In the genomic region with DNA sequence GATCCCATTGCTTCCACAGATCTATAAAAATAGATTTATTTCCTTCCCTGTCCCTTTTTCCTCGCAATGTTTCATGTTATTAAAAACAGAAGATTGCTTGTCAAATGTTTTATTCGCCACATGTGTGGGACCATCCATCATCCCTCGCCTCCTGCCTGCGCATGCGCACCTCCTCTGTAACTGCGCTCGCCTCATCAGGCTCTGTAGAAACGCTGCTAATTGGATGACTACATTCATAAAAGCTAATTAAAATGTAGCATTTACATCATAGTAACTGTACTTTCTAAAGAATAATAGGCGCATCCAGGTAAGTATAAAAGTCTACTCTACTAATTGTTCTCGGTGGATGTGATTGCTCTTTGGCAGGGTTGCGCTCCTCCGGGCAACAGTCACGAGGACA, we compare ENCODE assay signal across 26 mouse cellular contexts. TPM values are rescaled to one million over a fixed set of nuclear protein-coding genes. Genes with fewer than 3 reads are reported as not detected.
DNase-seq lines count a peak whose midpoint lies in the region; ATAC-seq and TF ChIP-seq lines count a peak whose summit lies in the region.
"Had no signal": no experiment of that assay in that cellular context is flagged by ENCODE, and none has a peak within 500 bp of the region (broad histone marks: within the 10 kb centered on the region; RNA-seq: fewer than 3 reads in every experiment).

No protein-coding gene starts in this region.

- no peak overlapping the region for H3K27ac ChIP-seq in kidney, postnatal 0 days
- no peak overlapping the region for H3K27ac ChIP-seq in kidney, embryonic 15.5 days
- H3K27ac ChIP-seq in midbrain, postnatal 0 days (ENCODE audit: low read depth, low read length): no peak overlapping the region
- H3K27ac ChIP-seq in midbrain, embryonic 16.5 days (ENCODE audit: low read length): no peak overlapping the region
- H3K27ac ChIP-seq in forebrain, postnatal 0 days (ENCODE audit: low read depth, low read length): no peak overlapping the region
- H3K27ac ChIP-seq: limb, embryonic 13.5 days; liver, embryonic 13.5 days had no signal

- H3K9ac ChIP-seq in kidney, postnatal 0 days (ENCODE audit: low read depth, low read length): no peak overlapping the region
- no peak overlapping the region for H3K9ac ChIP-seq in kidney, embryonic 15.5 days
- H3K9ac ChIP-seq in midbrain, postnatal 0 days (replicated peaks; ENCODE audit: low read length, poor library complexity, severe bottlenecking): no peak overlapping the region
- no peak overlapping the region for H3K9ac ChIP-seq in midbrain, embryonic 16.5 days (ENCODE audit: low read depth, low read length)
- no peak overlapping the region for H3K9ac ChIP-seq in forebrain, postnatal 0 days
- H3K9ac ChIP-seq: limb, embryonic 13.5 days; liver, embryonic 13.5 days; lung, embryonic 14.5 days had no signal

- no peak for ATAC-seq in kidney, postnatal 0 days (replicated peaks; ENCODE audit: low FRiP score, low read depth)
- ATAC-seq in kidney, embryonic 15.5 days (replicated peaks; ENCODE audit: low FRiP score): no peak
- no peak for ATAC-seq in midbrain, postnatal 0 days (ENCODE audit: low FRiP score)
- no peak for ATAC-seq in midbrain, embryonic 16.5 days
- no peak for ATAC-seq in forebrain, postnatal 0 days
- ATAC-seq: inflammation-experienced regulatory T-cells, adult 6 months had no signal

- peak; percentile 42 for DNase-seq in kidney, postnatal 0 days (ENCODE audit: low spot score)
- peak; percentile 37 for DNase-seq in midbrain, postnatal 0 days (ENCODE audit: low spot score)
- peak; percentile 39 for DNase-seq in forebrain, postnatal 0 days
- DNase-seq in layer of hippocampus, postnatal 14 days (ENCODE audit: low spot score in 2 of 2): peak; percentile 17 to 22
- no peak for DNase-seq in adrenal gland, adult 8-10 months
- DNase-seq: adrenal gland, postnatal 10 days; cerebellum, adult 9-11 months; heart, postnatal 10 days; kidney, adult 8-10 months; liver, embryonic 13.5 days; lung, embryonic 14.5 days; lung, postnatal 36 days; spleen, adult 18-20 months; thymus, postnatal 4 days had no signal

- H3K36me3 ChIP-seq in kidney, postnatal 0 days (ENCODE audit: insufficient read depth, low read length): no peaks in the 10 kb centered on the region
- H3K36me3 ChIP-seq in kidney, embryonic 15.5 days: no peaks in the 10 kb centered on the region
- no peaks in the 10 kb centered on the region for H3K36me3 ChIP-seq in midbrain, postnatal 0 days (ENCODE audit: insufficient read depth, low read length)
- H3K36me3 ChIP-seq in midbrain, embryonic 16.5 days (ENCODE audit: control insufficient read depth, insufficient read depth, low read length): no peaks in the 10 kb centered on the region
- no peaks in the 10 kb centered on the region for H3K36me3 ChIP-seq in forebrain, postnatal 0 days (ENCODE audit: insufficient read depth)
- H3K36me3 ChIP-seq: limb, embryonic 13.5 days; liver, embryonic 13.5 days had no signal

- H3K27me3 ChIP-seq in kidney, postnatal 0 days (ENCODE audit: insufficient read depth, low read length): no peaks in the 10 kb centered on the region
- no peaks in the 10 kb centered on the region for H3K27me3 ChIP-seq in kidney, embryonic 15.5 days
- H3K27me3 ChIP-seq in midbrain, postnatal 0 days (ENCODE audit: insufficient read depth, low read length): no peaks in the 10 kb centered on the region
- H3K27me3 ChIP-seq in midbrain, embryonic 16.5 days (ENCODE audit: control insufficient read depth, insufficient read depth, low read depth, low read length): no peaks in the 10 kb centered on the region
- no peaks in the 10 kb centered on the region for H3K27me3 ChIP-seq in forebrain, postnatal 0 days (ENCODE audit: insufficient read depth, low read length)
- H3K27me3 ChIP-seq: limb, embryonic 13.5 days; liver, embryonic 13.5 days had no signal

- H3K4me3 ChIP-seq in kidney, postnatal 0 days (replicated peaks; ENCODE audit: low read depth, low read length): no peak overlapping the region
- no peak overlapping the region for H3K4me3 ChIP-seq in kidney, embryonic 15.5 days (replicated peaks)
- H3K4me3 ChIP-seq in midbrain, postnatal 0 days (ENCODE audit: low read depth, low read length): no peak overlapping the region
- no peak overlapping the region for H3K4me3 ChIP-seq in midbrain, embryonic 16.5 days (ENCODE audit: low read depth, low read length)
- no peak overlapping the region for H3K4me3 ChIP-seq in forebrain, postnatal 0 days (ENCODE audit: low read depth, low read length)
- H3K4me3 ChIP-seq: limb, embryonic 13.5 days; liver, embryonic 13.5 days had no signal

- no peak for TF ChIP-seq CTCF in kidney, postnatal 0 days (IDR thresholded peaks at IDR 0.05; ENCODE audit: low read depth)
- no peak for TF ChIP-seq CTCF in midbrain, postnatal 0 days (IDR thresholded peaks at IDR 0.05)
- no peak for TF ChIP-seq CTCF in forebrain, postnatal 0 days (IDR thresholded peaks at IDR 0.05; ENCODE audit: low read depth)

- H3K4me1 ChIP-seq in kidney, postnatal 0 days (replicated peaks; ENCODE audit: insufficient read depth, low read length): no peaks in the 10 kb centered on the region
- H3K4me1 ChIP-seq in kidney, embryonic 15.5 days: no peaks in the 10 kb centered on the region
- no peaks in the 10 kb centered on the region for H3K4me1 ChIP-seq in midbrain, postnatal 0 days (ENCODE audit: insufficient read depth, low read length)
- no peaks in the 10 kb centered on the region for H3K4me1 ChIP-seq in midbrain, embryonic 16.5 days (ENCODE audit: control insufficient read depth, insufficient read depth, low read length)
- H3K4me1 ChIP-seq in forebrain, postnatal 0 days (ENCODE audit: insufficient read depth): 0 out of 2 replicates have a peak, but pooled peaks cover 3% of the 10 kb centered on the region
- H3K4me1 ChIP-seq: limb, embryonic 13.5 days; liver, embryonic 13.5 days had no signal

- no peak overlapping the region for H3K4me2 ChIP-seq in kidney, postnatal 0 days (ENCODE audit: low read length)
- H3K4me2 ChIP-seq in kidney, embryonic 15.5 days: no peak overlapping the region
- H3K4me2 ChIP-seq in midbrain, postnatal 0 days (ENCODE audit: low read depth, low read length, poor library complexity, severe bottlenecking): no peak overlapping the region
- H3K4me2 ChIP-seq in midbrain, embryonic 16.5 days (ENCODE audit: low read length): no peak overlapping the region
- peak overlapping the region; percentile 4; the same call in 1 of the 2 replicates for H3K4me2 ChIP-seq in forebrain, postnatal 0 days (ENCODE audit: low read depth)
- H3K4me2 ChIP-seq: heart, embryonic 11.5 days; limb, embryonic 13.5 days; liver, embryonic 13.5 days; lung, embryonic 14.5 days had no signal

- 76% methylated on average over 13 of the region's 13 CpGs for WGBS in kidney, postnatal 0 days
- WGBS in kidney, embryonic 15.5 days: 77% methylated on average over 13 of the region's 13 CpGs
- WGBS in midbrain, postnatal 0 days: 82% methylated on average over 13 of the region's 13 CpGs
- WGBS in midbrain, embryonic 16.5 days: 85% methylated on average over 13 of the region's 13 CpGs
- 55% methylated on average over 13 of the region's 13 CpGs for WGBS in forebrain, postnatal 0 days

- no peaks in the 10 kb centered on the region for H3K9me3 ChIP-seq in kidney, postnatal 0 days (replicated peaks; ENCODE audit: low read length)
- no peaks in the 10 kb centered on the region for H3K9me3 ChIP-seq in kidney, embryonic 15.5 days (replicated peaks)
- no peaks in the 10 kb centered on the region for H3K9me3 ChIP-seq in midbrain, postnatal 0 days (ENCODE audit: low read length)
- H3K9me3 ChIP-seq in midbrain, embryonic 16.5 days (replicated peaks; ENCODE audit: control insufficient read depth, low read length, poor library complexity, severe bottlenecking): no peaks in the 10 kb centered on the region
- no peaks in the 10 kb centered on the region for H3K9me3 ChIP-seq in forebrain, postnatal 0 days (ENCODE audit: low read length)
- H3K9me3 ChIP-seq: limb, embryonic 13.5 days; liver, embryonic 13.5 days had no signal

RNA-seq across cellular contexts. Expression of gene Foxi2, which starts 34.1 kb away (rescaled TPM):
- not detected in 2 replicates for polyA plus RNA-seq in kidney, postnatal 0 days (2015; fragmentation: Nextera tagmentation; extraction: Ambion mirVana)
- polyA plus RNA-seq in kidney, embryonic 15.5 days (2015; fragmentation: Nextera tagmentation; extraction: Ambion mirVana): not detected in 2 replicates
- not detected in 2 replicates for total RNA-seq in midbrain, postnatal 0 days (2014; rRNA removed)
- polyA plus RNA-seq in midbrain, postnatal 0 days (2015; fragmentation: Nextera tagmentation; extraction: Ambion mirVana): 0.07 TPM in 1 of 2 replicates, not detected in the other
- polyA plus RNA-seq in midbrain, embryonic 16.5 days (2015; fragmentation: Nextera tagmentation; extraction: Ambion mirVana): not detected in 2 replicates
- total RNA-seq in forebrain, postnatal 0 days (2014; rRNA removed): not detected in 2 replicates
- 0.05 and 0.07 TPM in 2 replicates for polyA plus RNA-seq in forebrain, postnatal 0 days (2015; fragmentation: Nextera tagmentation; extraction: Ambion mirVana)
- total RNA-seq in layer of hippocampus, postnatal 14 days (2021): not detected
- not detected for total RNA-seq in adrenal gland, adult 8-10 months (2022)
- total RNA-seq: adrenal gland, postnatal 10 days; gastrocnemius, adult 8-10 months; granulocyte monocyte progenitor cell, adult 5-6 weeks; heart, postnatal 10 days; layer of hippocampus, adult 8-10 months; left cerebral cortex, postnatal 10 days; neutrophil, adult 5-6 weeks had no signal
- polyA plus RNA-seq: cortical plate, adult 2 months; inflammation-experienced regulatory T-cells, adult 6 months; liver, embryonic 13.5 days; lung, embryonic 14.5 days; stomach, embryonic 14.5 days had no signal
